Mouse (Mus musculus) myocyte (in vitro differentiated cells): ENCODE measurements around the gene Prkca.

ENCODE experiments used
- CEBPB ChIP-seq: IDR thresholded peaks from 2 replicates; pipeline ENCODE4 v1.6.1; 2011; ENCODE audit warnings: mild to moderate bottlenecking, moderate library complexity; ENCODE audit not compliant: poor library complexity, insufficient read depth, severe bottlenecking
- E2F4 ChIP-seq: IDR thresholded peaks from one replicate; pipeline ENCODE4 v1.6.1; 2011; ENCODE audit warnings: mild to moderate bottlenecking, control low read depth, moderate library complexity; ENCODE audit not compliant: insufficient read depth
- MAX ChIP-seq: IDR thresholded peaks from one replicate; pipeline ENCODE4 v1.6.1; 2011; ENCODE audit warnings: low read depth, mild to moderate bottlenecking, control low read depth
- MYOD1 ChIP-seq, 3 experiments: IDR thresholded peaks; one replicate each; pipeline ENCODE4 v1.6.1; 2011; ENCODE audit warnings: control low read depth in 2 of 3, low read depth in 2 of 3, mild to moderate bottlenecking in 2 of 3, moderate library complexity in 1 of 3; ENCODE audit not compliant: insufficient read length in 2 of 3, control insufficient read depth in 1 of 3
- POLR2A ChIP-seq: IDR thresholded peaks from one replicate; pipeline ENCODE4 v1.6.1; 2011; ENCODE audit warnings: low read depth, mild to moderate bottlenecking, control low read depth, moderate library complexity; ENCODE audit not compliant: insufficient read length
- REST ChIP-seq: IDR thresholded peaks from one replicate; pipeline ENCODE4 v1.6.1; 2011; ENCODE audit warnings: mild to moderate bottlenecking, control low read depth, moderate library complexity; ENCODE audit not compliant: insufficient read depth, insufficient read length
- TCF12 ChIP-seq: IDR thresholded peaks from one replicate; pipeline ENCODE4 v1.6.1; 2011; ENCODE audit warnings: mild to moderate bottlenecking, control low read depth; ENCODE audit not compliant: poor library complexity, insufficient read depth, severe bottlenecking
- USF1 ChIP-seq: IDR thresholded peaks from one replicate; pipeline ENCODE4 v1.6.1; 2011; ENCODE audit warnings: low read depth, mild to moderate bottlenecking, control low read depth, moderate library complexity

- TF ChIP-seq POLR2A = no peak
- TF ChIP-seq MAX = no peak
- no peak for TF ChIP-seq E2F4
- no peak for TF ChIP-seq TCF12
- TF ChIP-seq MYOD1 (IDR thresholded peaks at IDR 0.05; ENCODE audit: control insufficient read depth in 1 of 3, insufficient read length in 2 of 3, low read depth in 2 of 3) = no peak
- no peak for TF ChIP-seq USF1
- no peak for TF ChIP-seq REST
- no peak for TF ChIP-seq CEBPB
Measured at GRCm38 (mm10) chr11:108057138-108057537, 286.6 kb downstream of the Prkca start.
